Mouse (Mus musculus): ENCODE measurements around the gene Crlf1.

The Crlf1 gene

DNA sequence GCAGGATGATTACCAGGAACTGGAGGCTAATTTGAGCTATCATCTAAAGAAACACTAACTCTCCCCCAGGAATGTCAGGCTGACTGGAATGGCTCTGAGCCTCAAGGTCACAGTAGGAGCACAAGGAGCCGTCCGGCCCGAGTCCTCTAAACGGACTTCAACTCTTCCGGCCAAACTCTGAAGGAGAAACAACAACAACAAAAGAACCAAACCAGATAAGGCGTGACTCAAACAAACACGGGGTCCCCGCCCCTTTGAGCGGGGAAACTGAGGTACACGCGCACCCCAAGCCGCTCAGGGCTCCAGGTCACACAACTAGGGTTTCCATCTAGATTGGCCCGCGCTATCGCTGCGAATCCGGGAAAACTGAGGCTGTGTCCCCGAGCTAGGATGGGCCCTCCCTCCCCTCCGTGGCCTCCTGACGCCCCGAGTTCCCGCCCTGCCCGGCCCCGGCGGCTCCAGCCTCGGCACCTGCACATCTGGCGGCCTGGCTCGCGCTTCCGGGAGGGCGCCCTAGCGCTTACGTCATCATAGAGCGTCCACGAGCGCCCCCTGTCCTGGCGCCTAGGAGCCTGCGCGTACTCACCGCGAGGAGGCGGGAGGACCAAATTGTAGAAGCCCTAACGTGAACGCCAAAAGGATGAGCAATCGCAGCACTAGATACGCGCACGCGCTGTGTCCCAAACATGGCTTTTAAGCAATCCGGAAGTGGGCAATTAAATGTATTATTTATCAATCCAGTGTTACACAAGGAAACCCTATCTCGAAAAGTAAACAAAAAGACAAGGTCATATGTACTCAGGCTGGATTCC, 29.8 kb downstream of the Crlf1 start:
- peak; percentile 96 to 97 for DNase-seq (ENCODE audit: low spot score in 2 of 2)

DNA sequence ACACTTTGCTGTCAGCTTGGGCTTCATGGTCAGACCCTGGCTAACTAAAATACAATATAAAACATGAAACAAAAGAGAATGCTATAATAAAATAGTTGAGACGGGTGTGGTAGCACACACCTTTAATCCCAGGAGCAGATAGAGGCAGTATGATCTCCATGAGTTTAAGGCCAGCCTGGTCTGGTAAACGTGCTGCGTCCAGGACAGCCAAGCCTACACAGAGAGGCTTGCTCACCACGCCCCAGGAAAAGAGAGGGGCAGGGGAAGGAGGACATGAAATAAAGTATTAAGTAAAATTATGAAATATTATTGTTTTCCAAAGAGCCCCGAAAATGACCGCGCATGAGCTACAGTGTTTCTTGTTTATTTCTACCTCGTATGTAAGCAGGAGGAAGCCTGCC, 34.2 kb downstream of the Crlf1 start:
- no peak for DNase-seq (ENCODE audit: low spot score in 2 of 2)

DNA sequence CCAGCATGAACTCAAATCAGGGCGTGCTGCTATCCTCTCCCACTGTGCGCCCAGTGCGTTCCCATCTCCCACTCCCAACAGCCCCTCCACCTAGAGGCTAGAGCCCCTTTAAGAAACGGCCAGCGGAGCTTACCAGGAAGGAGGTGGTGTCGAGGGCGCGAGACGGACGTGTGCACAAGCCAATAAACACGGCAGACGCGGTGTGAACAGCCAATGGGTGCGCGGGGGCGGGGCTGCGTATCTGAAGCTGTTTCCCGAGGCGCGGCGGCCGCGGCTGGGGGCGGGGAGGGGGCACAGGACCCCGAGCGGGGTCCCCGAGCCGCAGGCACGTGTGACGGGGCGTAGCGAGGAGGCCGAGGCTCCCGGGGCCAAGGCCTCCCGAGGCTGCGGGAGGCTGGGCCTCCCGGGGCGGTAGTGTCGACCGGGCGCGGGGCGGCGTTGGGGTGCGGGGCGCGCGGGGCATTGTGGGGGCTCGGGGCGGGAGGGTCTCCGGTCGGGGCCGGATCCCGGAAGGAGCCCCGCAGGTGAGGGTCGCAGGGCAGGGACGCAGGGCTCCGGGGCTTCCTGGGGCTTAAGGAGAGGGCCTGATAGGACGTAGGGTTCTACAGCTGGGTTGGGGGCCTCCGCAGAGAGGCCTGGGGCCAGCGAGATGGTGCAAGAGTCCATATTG, 34.7 kb downstream of the Crlf1 start, which contains the start of the genes Fkbp8 and Kxd1:
Gene Fkbp8, plus strand, starts transcription at position 213 of the 670 bp plus-strand sequence.
Gene Kxd1, minus strand, starts transcription at position 445 of the 670 bp plus-strand sequence.
- peak; percentile 96 to 98 for DNase-seq (ENCODE audit: low spot score in 2 of 2)

- DNase-seq (ENCODE audit: low spot score in 2 of 2) = no peak
Measured at GRCm38 (mm10) chr8:70528182-70528797, 35.3 kb downstream of the Crlf1 start.

GRCm38 (mm10) chr8:70529299-70529698, 36.3 kb downstream of the Crlf1 start:
- DNase-seq (ENCODE audit: low spot score in 2 of 2) = no peak

DNA sequence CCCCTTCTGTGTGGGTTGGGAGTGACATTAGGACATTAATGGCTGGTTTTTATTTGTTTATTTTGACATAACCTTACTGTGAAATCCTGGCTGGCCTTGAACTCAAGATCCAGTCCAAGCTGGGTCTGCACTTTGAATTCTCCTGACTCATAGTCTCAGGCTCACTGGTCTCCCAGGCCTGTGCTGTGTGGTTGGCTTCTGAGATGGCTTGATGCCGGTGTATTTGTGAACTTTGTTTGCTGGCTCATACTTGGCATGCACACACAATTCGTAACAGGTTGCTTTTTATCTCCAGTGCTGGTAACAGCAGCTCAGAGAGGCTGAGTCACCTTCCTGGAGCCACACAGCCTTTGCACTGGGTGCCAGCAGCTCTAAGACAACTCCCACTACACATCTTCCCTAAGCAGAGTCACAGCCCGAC, 36.8 kb downstream of the Crlf1 start:
- no peak for DNase-seq (ENCODE audit: low spot score in 2 of 2)

DNA sequence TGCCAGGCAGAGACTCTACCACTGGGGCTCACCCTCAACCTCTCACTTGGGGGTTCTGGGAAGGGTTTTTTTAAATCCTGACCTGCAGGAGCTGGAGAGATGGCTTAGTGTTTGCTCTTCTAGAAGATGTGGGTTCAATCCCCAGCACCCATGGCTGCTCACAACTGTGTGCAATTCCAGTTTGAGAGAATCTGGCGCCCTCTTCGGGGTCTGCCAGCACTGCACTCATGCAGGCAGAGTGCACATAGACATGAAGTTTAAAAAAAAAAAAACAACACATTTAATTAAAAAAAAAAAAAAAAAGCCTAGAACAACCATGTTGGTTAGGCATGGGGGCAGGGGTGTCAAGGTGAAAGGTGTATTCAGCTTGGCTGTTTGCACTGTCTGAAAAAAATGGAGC, 37.4 kb downstream of the Crlf1 start:
- DNase-seq (ENCODE audit: low spot score in 2 of 2) = no peak

GRCm38 (mm10) chr8:70534281-70534680, 41.3 kb downstream of the Crlf1 start:
- no peak for DNase-seq (ENCODE audit: low spot score in 2 of 2)

DNA sequence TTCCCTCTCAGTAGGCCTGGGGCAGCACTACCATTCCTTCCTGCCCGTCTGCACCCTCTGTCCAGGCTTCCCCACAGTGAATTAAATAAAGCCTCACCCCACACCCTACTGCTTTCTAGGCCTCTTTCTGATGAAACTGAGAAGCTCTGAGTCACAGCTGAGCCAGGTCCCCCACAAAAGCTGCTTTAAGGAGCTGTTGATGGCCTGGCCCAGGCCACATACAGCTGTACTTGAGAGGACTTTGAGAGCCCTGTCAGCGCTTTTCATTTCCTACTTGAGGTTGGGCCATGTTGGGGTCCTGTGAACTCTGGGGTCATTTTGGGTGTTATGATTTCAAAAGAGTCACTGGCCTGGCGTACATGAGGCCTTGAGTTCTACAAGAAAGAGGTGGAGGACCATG, 42.3 kb downstream of the Crlf1 start:
- no peak for DNase-seq (ENCODE audit: low spot score in 2 of 2)

GRCm38 (mm10) chr8:70535701-70536100, 42.7 kb downstream of the Crlf1 start:
- no peak for DNase-seq (ENCODE audit: low spot score in 2 of 2)

DNA sequence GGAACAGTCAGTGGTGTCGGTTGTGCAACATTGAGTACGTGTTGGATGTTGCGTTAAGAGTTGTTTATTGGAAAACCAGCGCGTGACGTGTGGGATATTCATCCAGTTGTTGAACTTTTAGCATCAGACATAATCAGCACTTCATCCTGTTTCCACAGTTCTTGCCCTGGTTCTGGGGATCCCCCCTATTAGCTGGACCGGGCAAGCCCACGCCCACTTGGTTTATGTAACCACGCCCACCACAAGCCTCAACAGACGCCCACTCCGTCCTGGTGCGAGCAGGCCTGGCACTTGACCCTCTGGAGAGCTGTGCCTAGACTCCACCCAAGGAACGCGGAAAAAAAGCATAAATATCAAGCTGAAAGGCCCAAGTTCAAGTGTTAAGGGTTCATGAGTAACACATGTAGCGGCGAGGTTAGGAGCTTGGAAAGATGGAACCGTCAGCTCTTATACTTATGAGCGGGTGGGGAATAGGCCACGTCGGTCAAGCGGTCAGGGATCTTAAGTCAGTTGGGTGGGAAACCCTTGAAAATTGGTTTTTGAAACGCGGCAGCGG, 45.1 kb downstream of the Crlf1 start:
- peak; percentile 80 to 86 for DNase-seq (ENCODE audit: low spot score in 2 of 2)

GRCm38 (mm10) chr8:70538633-70539076, 45.7 kb downstream of the Crlf1 start:
- DNase-seq (ENCODE audit: low spot score in 2 of 2) = peak; percentile 96 to 98

DNA sequence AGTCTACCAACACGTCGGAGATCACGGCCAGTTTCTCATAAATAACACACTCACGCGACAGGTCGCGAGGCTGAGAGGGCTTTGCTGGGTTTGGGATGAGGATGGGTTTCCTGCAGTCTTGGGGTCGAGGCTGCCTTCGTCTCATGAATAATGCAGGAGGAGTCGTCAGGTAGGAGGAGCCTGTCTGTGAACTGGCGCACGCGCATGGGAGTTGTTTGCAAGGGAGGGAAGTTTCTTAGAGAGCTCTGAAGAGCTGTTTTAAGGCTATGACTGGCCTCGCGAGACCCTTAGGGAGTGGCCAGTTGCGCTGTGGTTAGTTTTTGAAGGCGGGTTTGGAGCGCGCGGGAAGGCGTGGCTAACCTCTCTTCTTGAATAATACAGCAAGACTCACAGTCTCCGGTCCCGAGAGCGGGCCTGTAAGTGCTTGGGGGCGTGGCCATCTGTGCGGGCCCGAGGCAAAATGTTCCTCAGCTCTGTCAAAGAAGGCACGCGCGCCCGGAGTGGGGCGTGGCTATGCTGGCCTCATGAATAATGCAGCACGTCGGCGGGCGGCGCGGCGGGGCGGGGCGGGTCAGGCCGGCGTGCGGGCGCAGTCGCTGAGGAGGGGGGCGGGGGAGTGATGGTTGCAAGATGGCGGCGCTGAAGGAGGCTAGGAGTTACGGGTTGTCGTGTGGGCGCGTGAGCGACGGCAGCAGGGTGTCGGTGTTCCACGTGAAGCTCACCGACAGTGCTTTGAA, 46.3 kb downstream of the Crlf1 start, which contains the start of gene Ell:
Gene Ell, plus strand, starts transcription at position 381 of the 737 bp plus-strand sequence.
- peak; percentile 99 to 100 for DNase-seq (ENCODE audit: low spot score in 2 of 2)

GRCm38 (mm10) chr8:70540013-70540506, 47.1 kb downstream of the Crlf1 start:
- peak in 1 of 2 experiments; percentile 59 for DNase-seq (ENCODE audit: low spot score in 2 of 2)

DNA sequence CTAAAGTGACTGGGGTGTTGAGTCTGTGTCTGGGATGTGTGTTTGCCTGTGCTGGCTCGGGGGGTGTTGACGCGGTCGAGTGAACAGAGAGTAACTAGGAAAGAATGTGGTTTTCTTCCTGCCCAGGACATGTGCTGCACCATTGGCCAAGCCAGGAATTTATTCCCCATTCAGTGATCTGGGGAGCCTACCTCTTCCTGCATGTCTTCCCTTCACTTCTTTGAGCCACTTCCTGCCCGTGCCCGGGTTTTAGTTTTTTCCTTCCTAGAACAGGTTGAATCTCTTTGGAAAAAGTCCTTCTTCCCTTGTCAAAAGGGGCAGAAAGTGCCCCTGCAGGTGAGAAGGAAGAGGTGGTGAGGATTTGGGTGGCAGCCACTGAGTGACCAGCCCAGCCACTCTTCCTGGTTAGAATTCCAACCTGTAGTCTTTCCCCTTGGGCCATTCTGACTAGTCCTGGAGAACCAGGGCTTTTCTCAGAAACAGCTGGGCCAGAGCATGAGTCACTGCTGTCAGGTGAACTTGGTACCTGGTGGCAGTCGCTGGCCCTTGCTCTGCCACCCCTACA, 47.6 kb downstream of the Crlf1 start:
- peak in 1 of 2 experiments; percentile 31 for DNase-seq (ENCODE audit: low spot score in 2 of 2)

DNA sequence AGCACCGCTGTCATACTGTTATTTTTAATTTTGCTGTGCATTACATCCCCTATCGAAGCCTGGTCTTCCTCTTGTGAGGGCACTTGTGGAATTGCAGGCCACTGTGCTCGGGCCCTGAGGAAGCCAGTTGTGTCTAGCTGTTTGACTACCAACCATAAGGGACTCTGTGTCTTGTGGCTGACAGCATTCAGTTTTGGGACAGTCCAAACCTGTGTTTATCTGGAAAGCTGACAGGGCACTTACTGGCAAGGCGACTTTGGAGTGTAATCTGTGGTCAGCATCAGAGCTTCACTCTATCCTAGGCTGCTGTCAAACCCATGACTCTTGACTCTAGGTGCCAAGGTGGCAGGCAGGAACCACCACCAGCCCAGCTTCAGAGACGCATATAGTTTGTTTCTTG, 48.1 kb downstream of the Crlf1 start:
- DNase-seq (ENCODE audit: low spot score in 2 of 2) = no peak

GRCm38 (mm10) chr8:70544200-70544687, 51.3 kb downstream of the Crlf1 start:
- DNase-seq (ENCODE audit: low spot score in 2 of 2) = peak; percentile 56 to 65

DNA sequence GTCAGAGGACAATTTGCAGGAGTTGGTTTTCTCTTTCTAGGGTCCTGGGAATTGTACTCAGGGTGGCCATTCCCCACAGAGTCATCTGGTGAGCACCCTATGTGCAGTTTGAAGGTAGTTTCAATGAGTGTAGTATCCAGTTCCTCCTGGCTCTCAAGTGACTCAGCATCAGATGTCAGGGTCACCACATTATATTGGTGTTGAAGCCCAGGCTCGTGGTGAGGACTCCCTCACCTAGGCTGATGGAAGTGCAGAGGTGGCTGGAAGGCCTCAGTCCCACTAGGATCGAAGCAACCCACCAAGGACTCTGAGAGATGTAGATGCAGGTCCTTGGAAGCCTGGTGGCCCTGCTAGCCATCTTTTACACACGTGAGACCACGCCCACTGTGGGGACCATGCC, 53.5 kb downstream of the Crlf1 start:
- no peak for DNase-seq (ENCODE audit: low spot score in 2 of 2)

- no peak for DNase-seq (ENCODE audit: low spot score in 2 of 2)
Measured at GRCm38 (mm10) chr8:70547762-70548161, 54.8 kb downstream of the Crlf1 start.

DNA sequence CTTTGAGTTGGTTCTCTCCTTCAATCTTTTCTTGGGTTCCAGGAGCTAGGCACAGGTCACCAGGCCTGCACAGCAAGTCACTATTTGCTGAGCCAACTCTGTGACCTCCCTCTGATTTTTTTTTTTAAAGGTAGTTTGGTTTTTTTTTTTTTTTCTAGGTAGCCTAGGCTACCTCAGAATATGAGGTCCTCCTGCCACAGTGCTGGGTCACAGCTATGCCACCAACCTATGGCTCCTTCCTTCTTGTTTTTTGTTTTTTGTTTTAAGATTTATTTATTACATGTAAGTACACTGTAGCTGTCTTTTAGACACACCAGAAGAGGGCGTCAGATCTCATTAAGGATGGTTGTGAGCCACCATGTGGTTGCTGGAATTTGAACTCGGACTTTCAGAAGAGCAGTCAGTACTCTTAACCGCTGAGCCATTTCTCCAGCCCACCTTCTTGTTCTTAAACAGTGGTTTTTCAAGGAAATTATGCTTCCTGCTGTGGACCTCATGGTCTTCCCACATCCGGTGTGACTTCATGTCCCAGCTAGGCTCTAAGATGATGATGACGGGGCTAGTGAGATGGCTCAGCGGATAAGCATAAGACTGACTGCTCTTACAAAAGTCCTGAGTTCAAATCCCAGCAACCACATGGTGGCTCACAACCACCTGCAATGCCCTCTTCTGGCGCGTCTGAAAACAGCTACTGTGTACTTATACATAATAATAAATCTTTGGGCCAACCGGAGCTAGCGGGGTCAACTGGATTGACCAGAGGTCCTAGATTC, 56.6 kb downstream of the Crlf1 start:
- DNase-seq (ENCODE audit: low spot score in 2 of 2) = no peak

Data from heart, adult 9 months (tissue).